Mouse (Mus musculus) layer of hippocampus, adult 9-11 months (tissue): Measurements from ENCODE around the gene Kmt5a.
"Not testable (repeated sequence)": the region's sequence is repeated elsewhere in the genome, so short reads cannot be mapped to it uniquely, and the experiment has no call there.

Source experiments
- DNase-seq: peaks from one replicate; pipeline ENCODE4 v3.0.0; 2022

Kmt5a gene

DNA sequence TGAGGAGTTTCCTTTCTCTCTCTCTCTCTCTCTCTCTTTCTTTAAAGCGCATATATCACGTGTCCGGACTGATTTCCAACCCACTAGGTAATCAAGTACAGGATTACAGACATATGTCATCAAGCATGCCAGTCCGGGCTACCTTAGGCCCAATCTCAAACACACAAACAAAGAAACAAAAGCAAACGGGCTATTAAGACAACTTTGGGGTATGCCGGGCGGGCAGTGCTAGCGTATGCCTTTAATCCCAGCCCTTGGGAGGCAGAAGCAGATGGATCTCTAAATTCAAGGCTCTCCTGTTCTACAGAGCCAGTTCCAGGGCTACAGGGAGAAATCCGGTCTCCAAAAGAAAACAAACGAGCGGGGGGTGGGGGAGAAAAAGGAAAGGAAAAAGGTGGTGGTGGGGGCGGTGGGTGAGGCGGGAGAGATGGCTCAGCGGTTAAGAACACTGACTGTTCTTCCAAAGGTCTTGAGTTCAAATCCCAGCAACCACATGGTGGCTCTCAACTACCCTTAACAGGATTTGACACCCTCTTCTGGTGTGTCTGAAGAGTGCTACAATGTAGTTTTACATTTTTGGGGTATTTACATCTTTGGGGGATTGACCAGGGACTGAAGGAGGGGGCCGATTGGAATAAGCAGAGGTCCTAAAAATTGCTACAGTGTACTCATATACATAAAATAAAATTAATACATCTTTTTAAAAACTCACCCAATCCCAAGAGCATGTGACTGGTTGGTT lies 44.1 kb downstream of the Kmt5a start:
- DNase-seq = no peak

DNA sequence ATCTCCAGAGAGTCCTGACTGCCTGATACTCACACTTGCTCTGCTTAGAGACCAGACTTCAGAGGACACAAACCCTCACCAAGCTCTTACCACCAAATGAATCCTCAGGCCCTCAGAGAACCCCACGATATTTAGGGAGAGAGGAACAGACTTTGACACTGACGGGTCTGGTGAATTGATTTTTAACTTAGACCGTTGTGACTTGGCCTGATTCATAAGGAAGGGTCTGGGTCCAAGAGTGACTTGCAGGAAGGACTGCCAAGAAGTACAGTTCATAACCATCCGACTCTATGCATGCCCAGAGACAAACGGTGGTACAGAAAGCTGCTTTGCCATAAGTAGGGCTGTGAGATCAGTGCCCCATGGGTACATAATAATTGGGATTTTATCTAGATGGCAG lies 45.9 kb downstream of the Kmt5a start:
- no peak for DNase-seq

DNA sequence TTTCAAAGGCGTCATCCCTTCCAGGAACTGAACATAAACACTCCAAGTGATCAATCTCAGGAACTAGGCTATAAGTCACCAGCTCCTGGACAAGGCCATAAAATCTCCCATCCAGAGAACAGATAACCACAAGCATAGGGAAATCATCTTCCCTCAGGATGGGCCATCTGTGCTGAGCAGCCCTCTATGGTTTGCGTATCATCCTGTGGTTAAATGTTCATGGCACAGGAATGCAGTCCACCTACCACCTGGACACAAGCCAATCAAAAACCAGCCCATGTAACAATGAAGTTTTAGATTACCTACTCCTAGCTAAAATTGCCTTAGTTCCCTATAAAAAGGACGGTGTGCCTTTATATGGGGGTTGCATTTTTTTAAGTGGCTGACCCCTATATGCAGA lies 49.2 kb downstream of the Kmt5a start:
- no peak for DNase-seq

DNA sequence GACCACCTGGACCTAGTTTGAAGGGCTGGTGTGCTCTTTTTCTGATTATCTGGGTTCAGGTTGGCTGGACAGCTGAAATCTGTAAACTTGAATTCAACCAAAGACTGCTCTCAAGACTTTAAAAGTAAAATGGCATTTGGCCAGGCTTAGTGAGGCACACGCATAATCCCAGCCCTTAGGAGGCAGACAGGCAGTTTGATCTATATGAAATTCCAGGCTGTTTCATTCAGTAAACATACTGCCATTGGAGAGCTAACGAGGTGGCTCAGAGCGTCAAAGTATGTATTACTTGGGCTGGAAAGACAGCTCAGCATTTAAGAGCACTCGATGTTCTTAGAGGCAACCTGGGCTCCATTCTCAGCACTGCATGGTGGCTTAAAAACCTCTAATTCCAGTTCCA lies 52.0 kb downstream of the Kmt5a start:
- DNase-seq = no peak

DNA sequence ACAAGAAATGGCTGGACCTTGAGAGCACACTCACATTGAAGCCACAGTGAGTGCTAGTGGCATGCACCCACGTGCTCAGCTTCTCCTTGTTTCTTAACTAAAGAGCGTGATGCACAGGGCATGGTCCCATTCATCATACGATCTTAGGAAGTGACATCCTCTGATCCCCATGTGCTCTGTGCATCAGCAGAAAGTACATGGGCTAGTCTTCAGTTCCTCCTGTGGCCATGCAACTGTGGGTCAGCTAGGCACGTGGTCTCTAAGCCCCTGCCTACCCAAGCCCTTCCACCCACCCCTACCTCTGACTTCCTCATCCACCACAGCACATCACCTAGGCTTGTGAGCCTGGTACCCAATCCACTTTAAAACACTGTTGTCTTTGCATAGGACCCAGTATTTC lies 52.9 kb downstream of the Kmt5a start:
- peak; percentile 83 for DNase-seq

DNA sequence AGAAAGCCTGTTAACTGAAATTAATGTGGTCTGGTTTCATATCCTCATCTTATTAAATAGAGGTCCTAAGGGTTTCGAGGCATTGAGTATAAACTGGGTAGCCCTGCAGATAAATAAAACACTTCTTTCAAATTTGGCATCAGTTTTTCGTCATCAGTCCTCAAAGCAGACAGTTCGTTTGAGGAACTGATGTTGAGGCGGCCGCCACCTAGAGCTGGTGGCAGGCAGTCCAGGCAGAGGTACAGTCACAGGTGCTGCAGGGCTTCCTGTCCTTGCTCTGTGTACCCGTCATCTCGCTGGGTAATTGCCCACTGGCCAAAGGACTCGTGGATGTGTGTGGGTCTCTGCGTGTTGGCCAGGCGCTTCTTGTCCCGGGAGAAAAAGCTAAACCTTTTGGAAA lies 53.7 kb downstream of the Kmt5a start:
- no peak for DNase-seq

DNA sequence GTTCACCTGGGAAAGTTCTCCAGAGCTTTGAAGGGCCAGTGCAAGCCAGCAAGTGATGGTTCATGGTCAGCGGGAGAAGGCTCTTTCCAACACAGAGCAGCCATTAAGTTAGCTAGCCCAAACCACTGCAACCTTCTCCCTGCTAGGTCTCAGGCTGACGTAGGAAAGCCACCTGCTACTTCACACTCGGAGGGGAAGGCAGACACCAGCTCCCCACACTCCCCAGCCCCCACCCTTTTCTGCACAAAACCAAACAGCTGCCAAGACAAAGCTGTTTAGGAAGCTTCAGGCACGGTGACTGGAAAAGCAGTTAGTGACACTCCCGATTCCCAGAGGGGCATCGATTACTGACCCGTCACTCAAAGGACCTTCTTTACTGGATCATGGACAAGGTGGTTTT lies 55.8 kb downstream of the Kmt5a start:
- DNase-seq = no peak

DNA sequence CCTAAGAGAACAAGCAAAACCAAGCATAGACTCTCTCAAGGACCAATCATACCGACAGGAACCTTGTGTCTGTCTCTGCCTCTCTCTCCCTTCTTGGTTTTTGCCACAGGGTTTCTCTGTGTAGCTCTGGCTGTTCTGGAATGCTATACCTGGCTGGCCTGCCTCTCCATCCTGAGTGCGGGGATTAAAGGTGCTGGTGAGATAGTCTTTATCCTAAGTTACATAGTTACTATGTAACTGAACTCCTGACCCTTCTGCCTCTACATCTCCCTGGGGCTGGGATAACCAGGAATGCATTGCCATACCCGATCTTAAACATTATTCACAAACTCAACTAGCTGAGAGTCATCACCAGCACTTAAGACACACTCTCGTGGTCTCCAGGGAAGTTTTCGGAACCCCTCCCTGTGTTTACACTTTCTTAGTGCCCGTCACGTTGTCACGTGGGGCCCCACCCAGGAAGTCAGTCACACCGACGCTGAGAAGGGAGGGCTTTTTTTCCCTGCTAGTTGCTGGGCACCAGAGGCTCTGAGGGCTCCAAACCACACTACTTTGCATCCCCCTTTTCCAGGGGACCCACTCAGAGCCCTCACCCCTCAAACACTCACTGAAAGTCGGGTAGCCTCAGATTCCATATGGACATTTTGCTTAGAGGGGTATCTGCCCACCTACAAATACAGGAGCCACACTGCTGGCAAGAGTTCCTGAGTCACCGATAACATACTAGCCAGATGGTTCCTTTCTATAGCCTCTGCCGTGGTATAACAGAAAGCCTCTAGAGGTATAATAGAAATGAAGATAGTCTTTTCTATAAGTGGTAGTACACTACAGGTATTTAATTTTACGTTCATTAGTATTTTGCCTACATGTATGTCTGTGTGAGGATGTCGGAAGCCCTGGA lies 57.1 kb downstream of the Kmt5a start:
- no peak for DNase-seq

DNA sequence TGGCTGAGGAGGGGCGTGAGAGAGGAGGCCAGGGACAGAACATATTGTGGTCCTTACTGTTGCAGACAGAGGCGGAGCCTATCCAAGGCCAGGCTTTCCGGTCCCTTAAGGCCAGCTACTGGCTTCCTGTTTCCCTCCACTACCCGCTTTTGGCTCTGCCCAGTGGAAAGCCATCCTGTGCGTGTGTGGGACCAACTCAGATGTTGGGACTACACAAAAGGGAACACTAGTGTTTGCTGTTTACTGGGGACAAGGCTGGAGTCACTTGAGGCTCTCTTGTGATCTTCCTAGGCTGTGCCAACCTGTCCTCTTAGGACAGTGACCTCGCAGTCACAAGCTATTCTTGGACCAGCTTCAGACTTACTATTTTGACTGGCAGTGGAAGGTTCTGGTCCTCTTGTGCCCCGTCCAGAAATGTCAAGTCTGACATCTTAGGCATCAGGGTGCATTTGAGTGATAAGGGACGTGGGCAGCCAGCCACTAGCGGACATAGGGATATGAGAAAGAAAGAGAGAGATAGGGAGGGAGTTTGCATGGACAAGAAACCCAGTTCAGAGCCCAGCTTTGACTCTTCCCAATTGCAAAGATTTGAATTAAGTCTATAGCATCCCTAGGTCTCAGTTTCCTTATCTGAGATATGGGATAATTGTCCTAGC lies 58.6 kb downstream of the Kmt5a start:
- peak; percentile 74 for DNase-seq

DNA sequence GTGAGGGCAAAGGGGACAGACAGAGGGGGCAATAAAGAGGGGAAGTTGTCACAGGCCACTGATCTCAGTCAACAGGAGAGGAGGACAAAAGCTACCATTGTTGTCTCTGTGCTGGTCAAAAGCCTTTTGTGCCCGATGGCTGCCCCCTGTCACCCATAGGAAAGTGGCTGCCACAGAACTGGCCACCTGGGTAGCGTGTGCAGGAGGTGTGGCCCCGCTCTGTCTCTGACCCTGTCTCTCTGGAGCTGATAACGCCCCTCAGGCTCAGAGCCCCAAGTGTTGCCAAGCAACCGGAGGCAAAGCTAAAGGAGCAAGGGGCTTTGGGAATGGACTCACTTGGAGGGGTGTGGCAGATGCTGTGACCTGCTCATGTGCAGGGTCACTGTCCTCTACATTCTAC lies 59.3 kb downstream of the Kmt5a start:
- DNase-seq = no peak

DNA sequence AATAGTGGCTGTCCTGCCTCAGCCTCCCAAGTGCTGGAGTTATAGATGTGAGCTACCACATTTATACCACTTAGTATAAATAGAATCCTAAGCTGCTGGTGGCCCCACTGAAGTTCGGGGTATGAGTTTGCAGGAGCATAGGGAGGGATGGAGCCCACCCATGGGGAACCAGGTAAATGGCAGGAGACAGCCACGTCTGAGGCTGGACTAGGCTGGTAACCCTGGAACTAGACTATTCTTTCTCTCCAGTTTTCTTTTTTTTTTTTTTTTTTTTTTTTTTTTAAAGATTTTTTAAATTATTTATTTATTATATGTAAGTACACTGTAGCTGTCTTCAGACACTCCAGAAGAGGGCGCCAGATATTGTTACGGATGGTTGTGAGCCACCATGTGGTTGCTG lies 60.3 kb downstream of the Kmt5a start:
- DNase-seq = not testable (repeated sequence)

DNA sequence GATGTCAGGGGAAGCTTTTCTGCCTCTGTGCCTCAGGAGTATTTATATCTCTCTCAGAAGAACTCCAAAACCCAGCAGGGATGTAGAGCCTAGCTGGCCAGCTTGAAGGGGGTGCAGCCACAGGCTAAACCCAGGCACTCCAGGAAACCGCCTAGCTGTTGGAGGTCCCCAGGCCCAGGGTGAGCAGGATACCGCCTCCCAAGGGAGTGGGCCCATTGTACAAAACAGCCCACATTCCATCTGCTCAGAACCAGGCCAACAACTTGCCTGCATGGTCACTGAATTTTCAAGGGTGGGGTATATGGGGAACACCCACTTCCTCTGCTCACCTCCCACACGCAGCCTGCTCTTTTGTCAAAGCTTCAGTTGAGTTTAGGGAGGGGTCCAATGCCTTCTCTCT lies 60.8 kb downstream of the Kmt5a start:
- peak; percentile 67 for DNase-seq

DNA sequence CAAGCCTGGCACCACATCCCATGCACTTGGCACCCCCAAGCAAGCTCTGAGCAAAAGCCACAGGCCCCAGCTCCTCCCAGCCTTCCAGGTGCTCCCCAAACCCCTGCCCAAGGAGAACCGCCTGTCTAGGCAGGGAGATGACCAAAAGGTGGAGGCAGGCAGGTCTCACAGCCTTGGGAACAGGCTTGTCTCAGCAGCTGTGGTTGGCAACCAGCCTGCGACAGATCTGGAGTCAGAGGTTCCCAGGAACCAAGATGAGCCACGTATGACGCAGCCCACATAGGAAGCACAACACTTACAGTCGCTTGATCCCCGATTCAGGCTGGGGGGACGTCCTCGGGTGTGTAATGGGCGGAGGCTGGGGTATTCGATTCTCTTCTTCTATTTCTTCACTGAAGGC lies 61.8 kb downstream of the Kmt5a start:
- no peak for DNase-seq

DNA sequence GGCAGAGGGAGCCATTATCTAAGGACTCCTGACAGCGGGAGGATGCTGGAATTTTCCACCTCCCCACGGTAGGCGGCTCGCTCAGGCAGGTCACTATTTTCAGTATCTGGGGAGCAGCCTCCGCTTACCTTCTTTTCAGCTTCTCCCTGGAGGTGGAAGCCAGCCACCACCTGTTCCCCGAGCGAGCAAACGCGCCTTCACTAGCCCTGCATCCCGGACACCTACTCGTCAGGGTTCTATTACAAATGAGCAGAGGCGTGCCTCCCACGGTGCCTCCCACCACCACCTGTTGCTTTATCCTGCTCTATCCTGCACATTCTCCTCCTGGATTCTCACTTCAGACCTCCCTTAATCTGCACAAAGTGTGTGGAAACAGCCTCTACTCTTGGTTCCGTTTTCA lies 64.0 kb downstream of the Kmt5a start:
- DNase-seq = peak; percentile 93

DNA sequence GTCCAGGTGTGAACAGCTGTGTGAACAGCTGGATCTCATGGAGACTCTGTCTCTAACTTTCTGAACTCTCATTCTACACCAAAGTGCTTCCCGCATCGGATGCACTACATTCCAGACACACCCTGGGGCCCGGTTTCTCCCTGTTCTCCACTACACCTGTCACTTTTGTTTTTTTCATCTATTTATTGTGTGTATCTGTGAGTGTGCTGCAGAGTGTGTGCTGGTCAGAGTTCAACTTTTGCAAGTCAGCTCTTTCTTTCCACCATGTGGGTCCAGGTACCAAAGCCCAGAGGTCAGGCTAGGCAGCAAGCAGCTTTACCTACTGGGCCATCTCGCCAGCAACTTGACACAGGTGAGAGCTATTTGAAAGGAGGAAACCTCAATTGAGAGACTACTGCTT lies 65.5 kb downstream of the Kmt5a start:
- DNase-seq = no peak

DNA sequence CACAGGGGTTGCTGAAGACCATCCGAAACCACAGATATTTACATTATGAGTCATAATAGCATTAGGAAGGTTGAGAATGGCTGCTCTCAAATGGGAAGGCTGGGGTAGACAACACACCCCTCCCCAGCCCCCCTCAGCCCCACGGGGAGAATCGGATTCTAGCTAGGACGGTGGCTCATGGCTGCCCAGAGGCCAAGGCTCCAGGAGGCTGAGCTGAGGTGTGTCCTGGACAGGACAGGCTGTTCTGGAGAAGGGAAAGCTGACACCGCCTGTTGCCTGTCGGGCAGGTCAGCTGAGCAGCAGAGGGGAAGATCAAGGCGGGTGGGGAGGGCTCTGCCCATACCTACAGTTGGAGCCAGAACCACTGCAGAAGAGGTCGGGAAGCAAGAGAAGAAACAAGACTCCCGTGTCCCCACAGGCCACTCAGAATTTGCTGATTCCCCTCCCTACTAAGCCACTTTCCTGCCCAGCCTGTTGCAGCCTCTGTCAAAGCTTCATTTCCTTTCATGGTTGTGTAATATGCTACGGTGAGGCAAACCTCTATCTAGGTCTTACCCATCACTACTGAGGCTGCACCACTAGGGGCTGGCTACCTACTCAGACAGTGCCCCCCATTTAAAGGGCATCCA lies 67.1 kb downstream of the Kmt5a start:
- no peak for DNase-seq

DNA sequence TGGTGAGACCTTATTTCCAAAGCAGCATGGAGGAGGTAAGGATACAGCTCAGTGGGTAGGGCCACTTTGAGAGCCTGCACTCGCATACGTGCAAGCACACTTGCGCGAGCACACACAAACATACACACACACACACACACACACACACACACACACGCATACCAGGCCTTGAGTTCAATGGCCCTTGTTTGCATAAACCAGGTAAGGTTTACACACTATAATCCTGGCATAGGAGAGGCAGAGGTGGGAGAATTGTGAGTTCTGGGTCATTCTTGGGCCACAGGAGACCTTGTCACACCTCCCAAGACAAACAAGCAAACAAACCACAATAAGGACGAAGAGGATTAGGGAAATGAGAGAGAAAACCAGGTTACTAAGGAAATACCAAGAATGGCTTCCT lies 69.5 kb downstream of the Kmt5a start:
- DNase-seq = no peak

DNA sequence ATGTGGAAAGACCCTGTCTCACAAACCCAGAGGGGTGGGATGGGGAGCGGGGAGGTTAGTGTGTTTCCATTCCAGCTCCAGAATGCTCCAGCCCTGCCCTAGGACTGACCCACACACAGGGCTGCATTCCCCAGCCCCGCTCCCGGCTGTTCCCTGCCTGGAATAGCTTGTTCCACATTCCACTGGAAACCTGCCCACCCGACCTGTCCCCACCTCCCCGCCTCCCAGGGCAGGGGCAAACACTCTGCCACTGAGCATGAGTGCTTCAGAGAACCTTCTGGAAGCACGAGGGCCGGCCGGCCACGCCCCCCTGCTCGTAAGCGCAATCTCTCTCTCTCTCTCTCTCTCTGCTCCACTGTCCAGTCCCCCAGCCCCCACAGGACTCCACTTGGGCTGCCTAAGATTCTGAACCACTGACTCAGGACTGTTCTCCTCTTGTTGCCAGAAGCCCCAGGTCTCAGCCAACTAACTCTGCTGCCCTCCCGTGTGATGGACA lies 70.1 kb downstream of the Kmt5a start:
- DNase-seq = no peak

DNA sequence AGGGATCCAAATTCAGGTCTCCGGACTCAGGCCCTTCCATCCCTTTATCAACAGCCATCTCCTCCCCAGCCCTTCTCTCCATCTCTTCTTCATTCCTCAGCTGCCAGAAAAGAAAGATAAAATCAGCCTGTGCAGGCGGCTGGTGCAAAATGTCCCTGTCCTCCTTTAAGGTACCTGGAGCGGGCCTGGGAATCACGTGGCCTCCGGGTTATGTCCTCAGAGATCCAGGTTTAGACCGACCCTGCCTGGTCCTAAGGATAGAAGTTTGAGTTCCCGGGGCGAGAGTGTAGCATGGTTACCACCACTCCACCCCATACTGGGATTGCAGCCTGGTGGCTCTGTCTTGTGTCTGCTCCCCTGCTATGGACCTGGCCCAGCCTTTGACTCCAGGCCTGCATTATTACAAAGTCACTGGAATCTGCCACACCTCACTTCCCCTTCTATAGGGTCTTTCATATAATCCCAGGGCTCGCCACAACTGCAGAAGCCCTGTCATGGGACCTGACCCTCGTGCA lies 70.9 kb downstream of the Kmt5a start:
- no peak for DNase-seq
